Mouse (Mus musculus): ENCODE measurements around the gene Arhgap29.

Arhgap29 gene

DNA sequence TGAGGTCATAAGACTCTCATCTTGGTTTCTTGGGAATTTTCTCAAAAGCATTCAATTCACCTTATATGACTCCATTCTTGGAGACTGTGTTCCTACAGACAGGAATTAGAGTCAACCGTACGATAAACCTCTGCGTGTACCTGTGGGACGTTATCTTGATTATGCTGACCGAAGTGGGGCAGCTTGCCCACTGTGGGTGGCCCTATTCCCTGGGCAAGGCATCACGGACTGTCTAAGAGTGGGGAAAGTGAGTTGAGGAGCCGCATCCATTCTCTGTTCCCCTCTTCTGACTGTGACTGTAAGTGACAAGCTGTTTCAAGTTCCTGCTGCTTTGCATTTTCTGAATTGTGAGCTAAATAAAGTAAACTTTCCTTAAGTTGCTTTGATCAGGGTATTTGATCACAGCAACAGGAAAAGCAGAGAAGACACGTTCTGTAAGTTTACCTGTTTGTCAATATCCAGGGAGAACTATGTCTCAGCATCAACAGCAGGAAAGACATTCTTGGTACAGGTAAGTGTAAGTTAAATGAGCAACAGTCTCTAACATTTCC, at the start of gene Arhgap29:
Gene Arhgap29, plus strand, starts transcription at position 501 of the 551 bp plus-strand sequence.
- DNase-seq: no peak

DNA sequence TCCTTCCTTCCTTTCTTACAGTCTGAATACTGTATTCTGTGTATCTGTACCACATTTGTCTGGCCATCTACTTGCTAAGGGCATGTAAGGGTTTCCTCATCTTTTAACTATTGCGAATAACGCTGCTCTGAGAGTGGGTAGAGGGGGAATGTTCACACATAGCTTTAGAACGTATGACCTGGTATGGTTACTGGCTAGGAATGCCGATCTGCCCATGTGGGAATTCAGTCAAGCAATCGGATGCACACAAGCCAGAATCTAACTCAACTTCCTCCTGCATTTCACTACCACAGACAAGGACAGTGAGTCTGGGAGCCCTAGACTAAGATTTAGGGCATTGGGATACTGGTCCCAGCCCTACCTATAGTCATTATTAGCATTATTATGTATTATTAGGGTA, 49.6 kb upstream of the Arhgap29 start:
- DNase-seq: no peak

DNA sequence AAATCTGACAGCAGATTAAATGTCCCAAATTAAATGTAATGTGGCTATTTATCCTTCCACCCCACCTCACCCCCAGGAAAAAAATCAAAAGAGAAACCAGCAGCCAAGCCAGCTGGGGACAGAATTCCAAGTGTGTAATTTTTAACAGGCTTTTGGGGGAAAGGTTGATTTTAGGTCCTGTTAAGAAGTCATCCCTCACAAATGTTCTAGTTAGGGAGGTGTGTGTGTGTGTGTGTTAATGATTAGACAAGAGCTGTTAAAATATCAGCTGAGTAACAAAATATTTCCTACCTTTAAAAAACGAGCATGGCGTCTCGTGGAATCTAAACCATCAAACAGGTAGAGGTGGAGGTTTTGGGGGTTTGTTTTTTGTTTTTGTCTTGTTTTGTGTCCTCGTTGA, 49.1 kb upstream of the Arhgap29 start:
- DNase-seq: no peak

DNA sequence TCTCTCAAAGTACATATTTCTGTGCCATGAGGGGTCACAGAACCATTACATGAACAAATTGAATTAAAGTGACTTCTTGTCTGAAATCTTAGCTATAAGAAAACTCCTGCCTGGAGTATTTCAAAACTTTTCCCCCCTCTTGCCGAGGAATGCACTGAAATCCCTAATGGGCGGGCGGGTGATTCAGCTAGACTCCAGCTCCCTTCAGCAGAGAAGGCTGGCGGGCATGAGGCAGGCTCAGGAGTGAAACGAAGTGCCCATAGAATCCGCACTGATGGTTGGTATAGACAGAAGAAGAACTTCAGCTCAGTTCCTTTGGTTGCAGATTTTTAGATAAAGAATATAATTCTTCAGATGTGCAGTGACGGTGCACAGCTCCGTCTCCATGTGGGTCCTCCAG, 48.6 kb upstream of the Arhgap29 start:
- no peak for DNase-seq

DNA sequence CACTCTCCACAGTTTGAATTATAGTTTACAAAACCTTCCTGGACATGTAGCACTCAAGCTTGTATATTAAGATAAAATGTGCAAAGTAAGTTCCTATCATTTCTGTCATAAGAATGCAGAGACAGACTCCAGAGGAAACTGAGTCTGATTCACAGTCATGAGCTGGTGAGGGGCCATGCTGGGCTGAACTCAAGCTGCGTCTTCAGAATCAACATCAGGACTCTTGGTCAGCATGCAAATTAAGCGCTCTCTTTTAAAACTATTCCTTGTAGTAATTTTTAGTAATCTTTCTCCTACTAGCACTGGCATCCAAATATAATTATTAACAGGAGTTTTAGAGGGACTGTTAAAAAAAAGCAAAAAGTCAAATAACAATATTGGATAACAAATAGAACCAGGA, 47.9 kb upstream of the Arhgap29 start:
- no peak for DNase-seq

DNA sequence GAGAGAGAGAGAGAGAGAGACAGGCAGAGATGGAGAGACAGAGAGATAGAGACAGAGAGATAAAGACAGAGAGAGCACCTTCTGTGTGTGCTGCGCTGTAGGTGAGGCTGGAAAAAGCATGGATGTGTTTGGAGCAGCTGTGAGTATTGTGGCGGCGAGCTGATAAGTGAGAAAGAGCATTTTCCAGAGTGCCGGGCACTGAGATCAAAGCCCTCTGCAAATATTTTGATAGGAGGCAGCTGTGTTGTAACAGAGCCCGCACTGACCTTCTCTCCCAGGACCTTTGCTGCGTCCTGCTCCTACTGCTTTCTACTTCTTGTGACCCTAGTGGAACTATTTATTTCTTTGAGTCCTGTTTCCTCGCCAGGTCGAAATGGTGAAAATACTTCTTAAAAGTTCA, 45.7 kb upstream of the Arhgap29 start:
- DNase-seq: no peak

DNA sequence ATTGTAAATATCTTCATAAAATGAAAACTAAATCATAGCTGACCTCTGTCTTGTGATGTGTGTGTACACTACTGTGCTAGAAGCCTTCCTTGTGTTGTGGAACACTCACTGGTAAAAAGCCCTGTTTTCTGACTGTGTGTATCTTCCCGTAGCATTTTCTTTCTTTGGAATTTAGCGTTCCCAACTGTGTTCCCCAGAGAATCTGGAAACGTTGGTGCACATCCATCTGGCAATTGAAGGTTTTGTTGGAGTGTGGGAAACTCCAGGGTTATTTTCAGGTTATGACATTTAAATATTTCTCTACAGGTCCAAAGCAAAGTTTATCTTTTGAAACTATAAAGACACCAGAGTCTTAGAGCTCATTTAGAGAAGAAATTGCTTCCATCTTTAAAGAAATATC, 43.2 kb upstream of the Arhgap29 start:
- DNase-seq: no peak

DNA sequence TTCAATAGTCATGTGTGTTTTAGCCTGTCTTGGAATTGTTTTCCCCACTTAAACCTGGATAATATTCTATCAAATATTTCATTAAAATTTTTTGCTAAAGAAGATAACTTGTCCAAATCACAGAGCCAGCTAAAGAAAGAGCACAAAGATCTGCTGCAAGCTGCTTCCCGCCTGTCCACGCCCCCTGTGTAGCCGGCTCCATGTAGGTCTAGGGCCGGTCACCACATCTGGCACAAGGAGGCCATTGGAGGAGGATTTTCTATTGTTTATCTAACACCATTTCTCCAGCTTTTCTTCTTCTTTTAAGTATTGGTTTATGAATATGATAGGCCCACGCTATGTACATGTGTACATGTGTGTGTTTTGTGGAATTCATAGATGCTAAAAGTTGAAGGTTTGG, 38.9 kb upstream of the Arhgap29 start:
- no peak for DNase-seq

DNA sequence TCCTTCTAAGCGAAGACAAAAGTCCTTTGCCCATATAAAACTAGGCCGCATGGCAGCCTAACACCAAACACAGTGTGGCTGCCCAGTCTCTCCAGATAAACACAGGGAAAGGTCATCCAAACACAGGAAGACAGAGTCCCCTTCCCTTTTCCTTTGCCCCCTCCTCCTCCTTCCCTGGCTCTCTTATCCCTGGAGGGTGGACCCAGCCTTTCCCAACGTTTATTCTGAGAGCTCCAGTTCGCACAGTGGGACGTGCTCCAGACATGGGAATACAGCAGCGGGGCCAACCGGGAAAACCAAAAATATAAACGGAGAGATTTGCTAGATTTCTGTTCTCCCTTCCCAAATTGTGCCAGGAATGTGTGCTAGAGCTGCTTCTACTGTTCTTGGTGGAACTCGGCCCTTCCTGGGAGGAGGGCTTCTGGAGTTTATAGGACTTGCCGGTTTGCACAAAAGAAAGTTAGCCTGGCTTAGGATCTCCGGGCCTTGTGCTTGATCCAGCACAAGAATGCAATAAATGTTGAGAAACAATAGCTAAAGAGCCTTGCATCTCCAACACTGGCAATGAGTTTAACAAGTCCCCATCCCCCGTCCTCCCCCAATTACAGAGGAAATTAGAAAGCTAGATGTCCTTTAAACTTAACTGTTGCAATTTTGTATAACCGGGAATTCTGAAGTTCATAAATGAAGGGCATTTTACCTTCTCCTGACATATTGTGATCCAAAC, 37.7 kb upstream of the Arhgap29 start:
- DNase-seq: peak; percentile 91

DNA sequence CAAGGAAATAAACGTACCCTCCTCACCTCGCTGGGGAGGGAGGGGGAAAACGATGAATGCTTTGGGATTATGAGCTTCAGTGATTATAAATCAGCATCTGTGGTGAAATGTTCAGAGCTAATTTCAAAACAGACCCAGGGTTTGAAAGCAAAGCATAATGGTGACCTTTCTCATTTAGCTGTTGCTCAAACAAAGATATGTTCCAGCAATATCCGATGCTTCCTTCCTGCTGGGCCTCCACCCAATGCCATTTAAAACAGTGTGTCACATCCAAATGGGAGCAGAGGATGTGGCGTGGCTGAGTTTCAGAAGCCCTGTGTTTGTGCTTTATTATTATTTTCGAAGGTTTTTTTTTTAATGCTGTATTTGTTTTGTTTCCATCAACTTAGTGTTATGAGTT, 37.1 kb upstream of the Arhgap29 start:
- DNase-seq: peak; percentile 80

DNA sequence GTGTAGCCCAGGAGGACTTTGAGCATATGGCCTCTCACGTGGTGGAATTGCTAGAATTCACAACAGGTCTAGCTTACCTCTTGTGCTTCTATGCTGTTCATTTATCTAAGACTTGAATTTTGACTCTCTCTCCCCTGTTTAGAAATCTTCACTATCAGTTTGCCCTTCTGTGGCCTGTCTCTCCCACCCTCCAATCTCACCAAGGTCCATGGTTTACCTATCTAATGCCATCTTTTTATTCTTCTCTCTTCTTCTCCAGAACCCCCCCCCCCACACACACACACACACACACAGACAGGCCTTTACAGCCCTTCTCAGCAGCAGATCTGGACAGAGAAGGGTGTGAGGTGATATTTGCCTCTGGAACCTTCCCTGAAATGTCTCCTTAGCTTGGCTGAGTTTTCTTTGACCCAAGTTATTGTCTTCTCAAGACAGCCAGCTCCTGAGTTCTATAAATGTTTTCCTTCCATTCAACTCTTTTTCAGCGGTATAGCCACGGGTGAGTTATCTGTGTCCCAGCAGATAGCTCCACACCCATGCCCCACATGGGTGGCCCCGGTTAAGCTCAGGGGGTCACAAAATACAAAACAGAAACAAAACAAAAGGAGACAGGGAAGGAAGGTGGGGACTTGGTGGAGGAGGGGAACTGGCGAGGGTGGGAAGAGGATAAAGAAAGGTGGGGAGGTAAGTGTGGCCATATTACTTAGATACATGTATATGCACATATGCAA, 35.4 kb upstream of the Arhgap29 start:
- no peak for DNase-seq

DNA sequence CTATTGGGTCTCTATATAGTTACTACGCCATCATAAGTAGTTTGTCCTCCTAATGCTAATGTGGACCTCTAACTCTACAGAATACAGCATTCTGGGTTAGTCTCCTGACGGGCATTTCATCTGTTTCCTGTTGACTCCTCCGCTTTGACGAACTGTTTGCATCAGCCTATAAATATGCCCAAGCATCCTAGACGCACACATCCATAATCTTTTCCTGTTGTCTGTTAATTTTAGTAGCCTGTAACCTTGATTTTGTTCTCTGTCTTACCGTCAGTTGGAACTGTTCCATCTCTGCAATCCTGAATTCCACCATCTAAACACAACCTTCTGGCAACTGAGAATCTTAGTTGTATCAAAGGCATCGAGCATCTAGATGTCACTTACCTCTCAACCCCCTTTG, 34.7 kb upstream of the Arhgap29 start:
- no peak for DNase-seq

DNA sequence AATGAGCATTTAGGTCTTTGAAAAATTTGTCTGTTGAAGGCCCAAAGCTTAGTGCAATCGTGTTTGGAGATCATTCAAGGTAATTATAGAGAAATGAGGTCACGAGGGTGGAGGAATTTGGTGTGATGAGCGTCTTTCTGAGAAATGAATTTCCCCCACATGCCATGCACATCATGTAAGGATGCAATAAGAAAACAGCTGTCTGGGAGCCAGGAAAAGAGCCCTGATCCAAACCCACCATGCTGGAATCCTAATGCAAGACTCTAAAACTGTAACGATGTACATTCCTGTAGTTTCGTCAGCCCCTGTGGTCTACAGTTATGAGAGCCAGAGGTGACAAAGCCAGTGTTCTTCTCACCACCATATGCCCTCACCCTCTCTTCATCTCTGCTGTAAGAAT, 32.4 kb upstream of the Arhgap29 start:
- no peak for DNase-seq

DNA sequence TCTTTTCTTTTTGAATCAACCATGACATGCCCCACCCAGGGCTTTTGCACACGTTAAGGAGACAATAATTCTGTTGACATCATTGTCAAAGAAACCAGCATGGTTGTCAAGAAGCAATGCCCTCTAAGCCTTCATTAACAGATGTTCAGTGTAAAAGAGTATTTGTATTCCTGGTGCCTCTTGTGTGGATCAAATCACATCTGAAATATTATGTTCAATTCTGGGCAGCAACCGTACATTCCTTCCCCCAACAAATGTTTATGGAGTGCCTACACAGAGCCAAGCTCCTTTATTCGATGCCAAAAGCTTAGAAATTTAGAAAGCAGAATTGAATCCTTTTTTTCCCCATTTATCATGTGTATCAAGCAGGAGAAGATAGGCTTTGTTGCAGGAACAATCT, 31.6 kb upstream of the Arhgap29 start:
- no peak for DNase-seq

DNA sequence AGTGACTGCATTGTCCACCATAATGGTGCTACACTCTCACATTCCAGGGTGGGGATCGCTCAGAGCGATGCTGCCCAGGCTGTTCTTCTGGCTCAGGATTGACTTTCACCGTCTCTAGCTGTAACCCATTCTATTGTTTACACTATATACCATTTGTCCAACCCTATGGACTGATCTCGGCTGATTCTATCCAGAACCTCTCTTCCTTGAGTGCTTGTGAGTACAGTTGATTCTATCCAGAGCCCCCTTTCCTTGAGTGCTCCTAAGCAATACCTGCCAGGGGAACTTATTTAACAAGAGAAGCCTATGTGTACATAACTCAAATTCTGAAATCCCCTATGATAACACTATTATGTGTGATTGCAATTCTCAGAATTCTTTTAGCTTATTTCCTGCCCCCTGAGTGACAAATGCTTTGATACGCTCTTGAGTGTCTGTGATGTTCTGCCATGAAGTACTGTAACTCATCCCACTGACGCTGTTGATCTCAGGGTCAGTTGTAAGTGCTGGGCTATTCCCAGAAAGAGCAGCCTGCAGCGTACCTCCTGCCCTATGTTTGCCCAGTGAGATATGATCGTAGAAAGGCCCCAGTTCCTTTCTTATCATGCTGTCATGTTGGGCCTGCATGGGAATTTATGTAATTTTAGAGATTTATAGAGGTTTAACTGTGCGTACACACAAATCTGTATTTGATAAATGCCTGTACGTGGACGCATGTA, 27.4 kb upstream of the Arhgap29 start:
- no peak for DNase-seq

DNA sequence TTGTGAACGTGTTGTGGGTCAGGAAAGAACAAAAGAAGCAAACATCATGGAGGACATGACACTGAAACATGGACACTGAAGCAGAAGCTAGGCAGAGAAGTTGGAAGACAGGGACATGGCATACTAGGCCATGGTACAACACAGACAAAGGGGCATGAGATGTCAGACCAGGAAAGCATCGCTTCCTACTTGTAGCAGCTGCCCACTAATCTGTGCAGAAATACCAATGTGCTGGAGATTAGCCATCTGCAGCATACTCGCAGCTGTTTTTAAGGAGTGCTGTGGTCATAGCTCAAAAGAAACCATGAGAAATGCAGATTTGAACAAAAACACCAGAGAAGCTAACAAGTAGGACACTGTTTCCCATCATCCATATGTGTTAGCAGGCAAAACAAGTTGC, 24.7 kb upstream of the Arhgap29 start:
- DNase-seq: no peak

DNA sequence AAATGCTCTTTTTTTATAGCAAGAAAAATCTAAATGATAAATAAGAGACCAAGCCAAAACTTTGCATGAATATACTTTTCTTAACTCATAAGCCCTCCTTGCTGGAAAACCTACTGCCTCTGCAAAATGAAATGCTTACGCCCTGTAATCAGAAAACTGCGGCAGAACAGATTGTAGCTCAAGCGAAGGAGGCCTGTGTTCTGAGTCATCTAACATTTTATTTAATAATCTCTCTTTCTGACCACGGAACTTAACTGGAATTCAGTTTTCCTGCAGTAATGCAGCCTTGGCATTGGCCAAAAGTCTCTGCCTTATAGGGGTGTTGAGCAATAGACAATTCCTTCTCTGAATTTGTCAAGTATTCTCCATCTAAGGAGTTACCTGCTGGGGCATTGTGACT, 19.5 kb upstream of the Arhgap29 start:
- DNase-seq: no peak

DNA sequence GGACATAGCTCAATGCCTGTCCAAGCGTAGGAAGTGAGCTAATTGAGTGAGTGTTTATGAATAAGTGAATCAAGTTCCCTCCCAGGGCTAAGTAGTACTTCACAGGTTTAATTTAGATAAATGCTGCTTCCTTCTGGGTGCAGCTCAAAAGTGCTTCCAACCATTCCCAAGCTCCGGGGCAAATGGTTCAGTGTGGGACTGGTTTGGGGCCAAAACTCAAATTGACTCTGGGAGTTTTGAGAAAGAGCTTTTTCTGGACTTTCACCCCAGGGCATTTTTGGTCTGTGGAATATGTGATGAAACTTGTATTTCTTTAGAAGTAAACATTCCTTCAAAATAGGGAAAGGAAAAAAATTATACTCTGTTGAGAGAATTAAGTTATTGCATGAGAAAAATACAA, 16.1 kb upstream of the Arhgap29 start:
- no peak for DNase-seq

DNA sequence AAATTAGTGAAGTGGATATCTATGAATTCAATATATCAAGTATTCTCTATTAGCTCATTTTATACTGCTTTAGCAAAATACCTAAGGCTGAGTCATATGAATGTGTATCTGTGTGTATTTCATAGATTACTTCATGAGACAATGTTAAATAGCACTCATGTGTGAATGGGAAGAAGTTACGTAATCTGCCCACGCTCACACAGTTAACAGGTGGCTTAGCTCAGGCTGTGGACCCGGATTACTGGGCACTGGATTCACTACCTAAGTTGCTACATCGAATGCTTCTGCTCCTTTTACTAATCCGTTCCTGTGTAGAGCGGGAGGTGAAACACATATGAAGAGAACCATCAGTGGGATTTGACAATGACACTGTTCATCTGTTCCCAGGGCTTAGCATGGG, 15.3 kb upstream of the Arhgap29 start:
- no peak for DNase-seq

DNA sequence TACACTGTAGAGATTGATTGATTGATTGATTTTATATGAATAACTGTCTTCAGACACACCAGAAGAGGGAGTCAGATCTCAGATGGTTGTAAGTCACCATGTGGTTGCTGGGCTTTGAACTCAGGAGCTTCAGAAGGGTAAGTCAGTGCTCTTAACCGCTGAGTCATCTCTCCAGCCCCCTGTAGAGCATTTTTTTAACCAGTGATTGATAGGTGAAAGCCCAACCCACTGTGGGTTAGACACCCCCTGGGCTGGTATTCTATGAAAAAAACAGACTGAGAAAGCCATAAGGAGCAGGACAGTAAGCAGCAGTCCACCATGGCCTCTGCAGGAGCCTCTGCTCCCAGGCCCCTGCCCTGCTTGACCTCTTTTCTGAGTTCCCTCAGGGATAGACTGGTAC, 12.7 kb upstream of the Arhgap29 start:
- no peak for DNase-seq

DNA sequence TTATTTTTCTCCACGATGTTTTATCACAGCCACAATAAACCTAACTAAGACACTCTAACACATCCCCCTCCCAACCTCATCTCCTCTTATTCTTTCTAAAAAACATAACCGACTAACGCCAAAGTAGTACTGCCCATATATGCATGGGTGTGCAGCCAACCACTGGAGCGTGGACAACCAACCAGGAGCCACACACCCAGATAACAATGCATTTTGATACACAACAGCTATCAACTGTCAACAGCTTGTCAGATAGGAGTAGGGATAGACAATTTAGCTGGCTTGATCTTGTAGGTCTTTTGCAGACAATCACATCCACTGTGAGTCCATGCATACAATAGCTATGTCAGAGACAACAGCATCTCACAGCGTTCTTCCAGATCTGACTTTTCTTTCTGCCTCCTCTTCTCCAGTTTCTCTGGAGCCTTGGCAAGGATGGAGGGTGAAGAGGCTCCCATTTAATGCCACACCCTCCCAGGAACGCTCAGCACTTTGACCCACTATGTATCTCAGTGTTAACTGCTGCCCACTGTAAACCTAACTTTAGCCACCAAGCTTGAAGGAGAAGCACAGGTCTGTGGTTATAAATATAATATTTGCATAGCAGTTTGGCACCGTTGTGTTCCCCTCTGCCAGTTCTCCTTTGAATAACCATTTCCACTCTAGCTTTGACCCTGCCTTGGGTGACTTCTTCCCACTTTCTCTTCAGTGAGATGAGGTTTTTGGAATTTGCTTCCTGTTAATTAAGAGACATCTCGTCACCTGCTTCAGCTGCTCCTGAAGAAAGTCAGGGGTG, 12.0 kb upstream of the Arhgap29 start:
- no peak for DNase-seq

DNA sequence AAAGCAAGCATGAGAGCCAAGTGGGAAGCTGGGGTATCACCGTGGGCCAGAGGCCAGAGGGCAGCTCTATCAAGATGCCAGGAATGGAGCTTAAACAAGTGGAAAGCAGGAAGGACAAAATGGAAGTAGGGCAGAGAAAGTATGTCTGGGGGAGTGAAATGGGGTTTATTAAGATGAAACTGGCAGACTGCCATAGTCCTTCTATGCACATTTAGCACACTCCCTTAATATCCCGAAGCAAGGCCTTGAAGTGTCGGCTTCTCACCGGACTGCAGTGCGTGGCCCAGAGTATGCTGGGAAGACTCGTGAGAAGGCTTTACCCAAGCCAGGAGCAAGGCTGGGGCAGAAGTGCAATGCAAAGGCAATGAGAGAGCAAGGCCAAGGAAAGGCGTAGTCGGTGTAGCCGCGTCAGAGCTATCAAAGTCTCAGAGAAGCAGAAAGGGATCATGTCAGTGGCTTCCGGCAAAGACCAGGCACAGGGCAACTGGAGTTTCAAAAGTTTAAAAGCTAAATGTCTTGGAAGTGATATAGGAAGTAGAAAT, 11.1 kb upstream of the Arhgap29 start:
- DNase-seq: no peak

DNA sequence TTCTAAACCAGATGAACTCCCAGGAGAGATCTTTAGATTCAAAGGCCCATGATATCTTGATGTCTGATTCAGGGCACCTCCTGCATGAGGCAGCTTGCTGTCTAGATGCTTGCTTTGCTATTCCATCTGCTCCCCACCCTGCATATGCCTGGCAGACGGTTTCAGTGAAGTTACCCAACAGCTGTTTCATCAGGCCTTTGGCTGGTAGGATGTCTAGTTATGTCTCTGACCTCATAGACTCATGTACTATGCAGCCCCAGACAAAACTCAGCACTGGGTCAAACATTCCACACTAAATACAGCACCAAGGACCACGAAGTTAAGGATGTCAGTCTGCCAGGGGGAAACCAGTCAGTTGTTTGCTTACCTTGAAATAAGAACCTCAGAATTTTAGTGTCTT, 6.4 kb upstream of the Arhgap29 start:
- DNase-seq: no peak
